Mouse (Mus musculus): Measurements from ENCODE around the gene Fbxo40.

Fbxo40 gene

GRCm38 (mm10) chr16:36946459-36947159, 43.7 kb downstream of the Fbxo40 start:
- no peak for DNase-seq (ENCODE audit: low spot score in 2 of 2)

- DNase-seq (ENCODE audit: low spot score in 2 of 2), result no peak
These were observed 45.3 kb downstream of the Fbxo40 start for GRCm38 (mm10) chr16:36944895-36945424.

- DNase-seq (ENCODE audit: low spot score in 2 of 2), result no peak
These were observed 46.7 kb downstream of the Fbxo40 start for GRCm38 (mm10) chr16:36943591-36943990.

- no peak for DNase-seq (ENCODE audit: low spot score in 2 of 2)
These were observed 48.4 kb downstream of the Fbxo40 start for GRCm38 (mm10) chr16:36941895-36942294.

- DNase-seq (ENCODE audit: low spot score in 2 of 2), result no peak
These were observed 49.0 kb downstream of the Fbxo40 start for GRCm38 (mm10) chr16:36941137-36941727.

GRCm38 (mm10) chr16:36935814-36936213, 54.5 kb downstream of the Fbxo40 start:
- DNase-seq (ENCODE audit: low spot score in 2 of 2), result no peak

- no peak for DNase-seq (ENCODE audit: low spot score in 2 of 2)
These were observed 55.2 kb downstream of the Fbxo40 start, which contains the start of gene Hcls1 for GRCm38 (mm10) chr16:36934841-36935620. Hcls1 (plus strand) TSS chr16:36934983.

- DNase-seq (ENCODE audit: low spot score in 2 of 2), result no peak
These were observed 56.0 kb downstream of the Fbxo40 start for GRCm38 (mm10) chr16:36934131-36934840.

GRCm38 (mm10) chr16:36932546-36932945, 57.7 kb downstream of the Fbxo40 start:
- no peak for DNase-seq (ENCODE audit: low spot score in 2 of 2)

GRCm38 (mm10) chr16:36931976-36932375, 58.3 kb downstream of the Fbxo40 start:
- DNase-seq (ENCODE audit: low spot score in 2 of 2), result no peak

GRCm38 (mm10) chr16:36931381-36931780, 58.9 kb downstream of the Fbxo40 start:
- DNase-seq (ENCODE audit: low spot score in 2 of 2), result no peak

GRCm38 (mm10) chr16:36930231-36931136, 59.8 kb downstream of the Fbxo40 start:
- no peak for DNase-seq (ENCODE audit: low spot score in 2 of 2)

GRCm38 (mm10) chr16:36929216-36929615, 61.1 kb downstream of the Fbxo40 start:
- no peak for DNase-seq (ENCODE audit: low spot score in 2 of 2)

GRCm38 (mm10) chr16:36928106-36928500, 62.2 kb downstream of the Fbxo40 start:
- no peak for DNase-seq (ENCODE audit: low spot score in 2 of 2)

- DNase-seq (ENCODE audit: low spot score in 2 of 2), result no peak
These were observed 62.7 kb downstream of the Fbxo40 start for GRCm38 (mm10) chr16:36927495-36928105.

- no peak for DNase-seq (ENCODE audit: low spot score in 2 of 2)
These were observed 63.5 kb downstream of the Fbxo40 start for GRCm38 (mm10) chr16:36926514-36927447.

- no peak for DNase-seq (ENCODE audit: low spot score in 2 of 2)
These were observed 64.5 kb downstream of the Fbxo40 start for GRCm38 (mm10) chr16:36925797-36926196.

GRCm38 (mm10) chr16:36925351-36925750, 64.9 kb downstream of the Fbxo40 start:
- no peak for DNase-seq (ENCODE audit: low spot score in 2 of 2)

- DNase-seq (ENCODE audit: low spot score in 2 of 2), result no peak
These were observed 66.0 kb downstream of the Fbxo40 start for GRCm38 (mm10) chr16:36924312-36924711.
